Mouse (Mus musculus): ENCODE measurements around the gene Agpat2. TPM values are rescaled to one million over a fixed set of nuclear protein-coding genes. Genes with fewer than 3 reads are reported as not detected.

Gene Agpat2
- total RNA-seq, 2 experiments from 2014 or later = 1.3 to 1.8 TPM

- no peak overlapping the region for H3K4me3 ChIP-seq
- peak; percentile 85 for TF ChIP-seq CTCF (IDR thresholded peaks at IDR 0.05)
- DNase-seq (ENCODE audit: extremely low spot score in 1 of 2, low spot score in 2 of 2) = peak in 1 of 2 experiments; percentile 21
- H3K27ac ChIP-seq = no peak overlapping the region
- intact Hi-C loops (cut with DNase I) = loop anchor here (1.0 to 10.0 kb wide), 3 partner anchors 112 to 407 kb away; partner anchors contain the start of gene Inpp5e
Observed at GRCm38 (mm10) chr2:26561351-26562016, 42.7 kb downstream of the Agpat2 start.

- H3K27ac ChIP-seq = no peak overlapping the region
- no peak for TF ChIP-seq CTCF (IDR thresholded peaks at IDR 0.05)
- no peak overlapping the region for H3K4me3 ChIP-seq
- intact Hi-C loops (cut with DNase I) = loop anchor here (5.0 to 10.0 kb wide), 2 partner anchors 153 to 406 kb away; partner anchors contain the start of gene Inpp5e
- no peak for DNase-seq (ENCODE audit: extremely low spot score in 1 of 2, low spot score in 2 of 2)
Observed at GRCm38 (mm10) chr2:26560506-26560905, 43.7 kb downstream of the Agpat2 start.

GRCm38 (mm10) chr2:26556535-26556993 is 47.7 kb downstream of the Agpat2 start:
- no peak for DNase-seq (ENCODE audit: extremely low spot score in 1 of 2, low spot score in 2 of 2)
- Histone ChIP-seq H3K27ac (no peak overlapping the region), H3K4me3 (no peak overlapping the region)
- intact Hi-C loops (cut with DNase I) = loop anchor here (5.0 kb wide), 2 partner anchors 54 to 84 kb away; no protein-coding TSS in a partner anchor
- no peak for TF ChIP-seq CTCF (IDR thresholded peaks at IDR 0.05)

- no peak for TF ChIP-seq CTCF (IDR thresholded peaks at IDR 0.05)
- Histone ChIP-seq H3K4me3 (no peak overlapping the region), H3K27ac (no peak overlapping the region)
- peak; percentile 40 to 72 for DNase-seq (ENCODE audit: extremely low spot score in 1 of 2, low spot score in 2 of 2)
- intact Hi-C loops (cut with DNase I) = loop anchor here (5.0 kb wide), 2 partner anchors 53 to 83 kb away; no protein-coding TSS in a partner anchor
Observed at GRCm38 (mm10) chr2:26555076-26555475, 49.1 kb downstream of the Agpat2 start.

- TF ChIP-seq CTCF (IDR thresholded peaks at IDR 0.05) = no peak
- Histone ChIP-seq H3K27ac (no peak overlapping the region), H3K4me3 (no peak overlapping the region)
- no peak for DNase-seq (ENCODE audit: extremely low spot score in 1 of 2, low spot score in 2 of 2)
- intact Hi-C loops (cut with DNase I) = no loop called here
Observed at GRCm38 (mm10) chr2:26553904-26554303, 50.3 kb downstream of the Agpat2 start.

- DNase-seq (ENCODE audit: extremely low spot score in 1 of 2, low spot score in 2 of 2) = no peak
- TF ChIP-seq CTCF (IDR thresholded peaks at IDR 0.05) = no peak
- Histone ChIP-seq H3K27ac (no peak overlapping the region), H3K4me3 (no peak overlapping the region)
- intact Hi-C loops (cut with DNase I) = no loop called here
Observed at GRCm38 (mm10) chr2:26552066-26552465, 52.2 kb downstream of the Agpat2 start.

- H3K27ac ChIP-seq = no peak overlapping the region
- no peak for TF ChIP-seq CTCF (IDR thresholded peaks at IDR 0.05)
- intact Hi-C loops (cut with DNase I) = no loop called here
- no peak for DNase-seq (ENCODE audit: extremely low spot score in 1 of 2, low spot score in 2 of 2)
- H3K4me3 ChIP-seq = no peak overlapping the region
Observed at GRCm38 (mm10) chr2:26551446-26551845, 52.8 kb downstream of the Agpat2 start.

- no peak for DNase-seq (ENCODE audit: extremely low spot score in 1 of 2, low spot score in 2 of 2)
- H3K27ac ChIP-seq = no peak overlapping the region
- H3K4me3 ChIP-seq = no peak overlapping the region
- intact Hi-C loops (cut with DNase I) = no loop called here
- TF ChIP-seq CTCF (IDR thresholded peaks at IDR 0.05) = no peak
Observed at GRCm38 (mm10) chr2:26550777-26551176, 53.4 kb downstream of the Agpat2 start.

GRCm38 (mm10) chr2:26550205-26550604 is 54.0 kb downstream of the Agpat2 start:
- TF ChIP-seq CTCF (IDR thresholded peaks at IDR 0.05) = no peak
- intact Hi-C loops (cut with DNase I) = no loop called here
- H3K27ac ChIP-seq = no peak overlapping the region
- no peak overlapping the region for H3K4me3 ChIP-seq
- DNase-seq (ENCODE audit: extremely low spot score in 1 of 2, low spot score in 2 of 2) = no peak

- TF ChIP-seq CTCF (IDR thresholded peaks at IDR 0.05) = no peak
- Histone ChIP-seq H3K4me3 (no peak overlapping the region), H3K27ac (no peak overlapping the region)
- intact Hi-C loops (cut with DNase I) = no loop called here
- no peak for DNase-seq (ENCODE audit: extremely low spot score in 1 of 2, low spot score in 2 of 2)
Observed at GRCm38 (mm10) chr2:26549801-26550200, 54.4 kb downstream of the Agpat2 start.

GRCm38 (mm10) chr2:26547481-26547880 is 56.7 kb downstream of the Agpat2 start:
- Histone ChIP-seq H3K27ac (no peak overlapping the region), H3K4me3 (no peak overlapping the region)
- peak in 1 of 2 experiments; percentile 26 for DNase-seq (ENCODE audit: extremely low spot score in 1 of 2, low spot score in 2 of 2)
- TF ChIP-seq CTCF (IDR thresholded peaks at IDR 0.05) = peak; percentile 52
- intact Hi-C loops (cut with DNase I) = no loop called here

- no peak for DNase-seq (ENCODE audit: extremely low spot score in 1 of 2, low spot score in 2 of 2)
- intact Hi-C loops (cut with DNase I) = no loop called here
- TF ChIP-seq CTCF (IDR thresholded peaks at IDR 0.05) = no peak
- Histone ChIP-seq H3K4me3 (no peak overlapping the region), H3K27ac (no peak overlapping the region)
Observed at GRCm38 (mm10) chr2:26544265-26544664, 60.0 kb downstream of the Agpat2 start.

GRCm38 (mm10) chr2:26543768-26544167 is 60.4 kb downstream of the Agpat2 start:
- no peak for TF ChIP-seq CTCF (IDR thresholded peaks at IDR 0.05)
- H3K27ac ChIP-seq = no peak overlapping the region
- no peak overlapping the region for H3K4me3 ChIP-seq
- DNase-seq (ENCODE audit: extremely low spot score in 1 of 2, low spot score in 2 of 2) = no peak
- intact Hi-C loops (cut with DNase I) = no loop called here

Measured in left cerebral cortex, adult 2 months (tissue).